Comparison of ENCODE assay signal across 21 mouse cellular contexts in the genomic region with DNA sequence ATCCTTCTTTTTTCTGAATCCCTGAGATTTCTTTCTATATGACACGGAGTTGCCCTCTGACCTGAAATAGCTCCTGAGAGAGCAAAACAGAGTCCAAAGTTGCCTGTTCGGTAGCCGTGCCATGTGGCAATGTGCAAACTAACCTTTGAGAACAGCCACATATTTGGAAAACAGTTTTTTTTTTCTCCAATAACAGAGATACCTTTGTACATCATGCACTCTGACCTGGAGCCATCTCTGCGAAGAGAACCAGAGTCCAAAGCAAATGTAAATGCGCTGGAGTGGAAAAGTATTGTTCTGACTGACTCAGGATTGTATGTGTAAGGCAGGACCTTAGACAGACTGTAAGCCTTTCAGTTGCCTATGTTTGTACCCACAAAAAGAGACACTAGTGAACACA. TPM values are rescaled to one million over a fixed set of nuclear protein-coding genes. Genes with fewer than 3 reads are reported as not detected.
DNase-seq lines count a peak whose midpoint lies in the region; ATAC-seq and TF ChIP-seq lines count a peak whose summit lies in the region.
"Had no signal": no experiment of that assay in that cellular context is flagged by ENCODE, and none has a peak within 500 bp of the region (broad histone marks: within the 10 kb centered on the region; RNA-seq: fewer than 3 reads in every experiment).

No protein-coding gene starts in this region.

- H3K9ac ChIP-seq in kidney, embryonic 16.5 days (replicated peaks; ENCODE audit: low read length) = no peak overlapping the region
- H3K9ac ChIP-seq in kidney, postnatal 0 days (ENCODE audit: low read depth, low read length) = no peak overlapping the region
- H3K9ac ChIP-seq in liver, embryonic 13.5 days = peak overlapping the region; percentile 8; the same call in 1 of the 2 replicates
- no peak overlapping the region for H3K9ac ChIP-seq in forebrain, postnatal 0 days
- H3K9ac ChIP-seq: forebrain, embryonic 12.5 days; hindbrain, embryonic 15.5 days; stomach, embryonic 15.5 days had no signal

- TF ChIP-seq CTCF in kidney, adult 2 months (conservative IDR thresholded peaks at IDR 0.05; ENCODE audit: insufficient read depth, insufficient read length, low read depth, low read length) = no peak
- no peak for TF ChIP-seq CTCF in kidney, postnatal 0 days (IDR thresholded peaks at IDR 0.05; ENCODE audit: low read depth)
- no peak for TF ChIP-seq CTCF in forebrain, postnatal 0 days (IDR thresholded peaks at IDR 0.05; ENCODE audit: low read depth)

- DNase-seq in kidney, adult 2 months = peak; percentile 78
- peak; percentile 19 for DNase-seq in kidney, postnatal 0 days (ENCODE audit: low spot score)
- DNase-seq in liver, embryonic 13.5 days = no peak
- no peak for DNase-seq in forebrain, postnatal 0 days
- no peak for DNase-seq in lung, postnatal 10 days
- no peak for DNase-seq in heart, postnatal 14 days
- DNase-seq: cerebellum, adult 9-10 months; heart, postnatal 4 days; left cerebral cortex, postnatal 4 days; lung, adult 18-20 months; lung, postnatal 36 days; right cerebral cortex, postnatal 25 days; thymus, adult 18-20 months had no signal

- peak overlapping the region; percentile 57 for H3K4me3 ChIP-seq in kidney, adult 2 months (ENCODE audit: insufficient read depth, low read depth, low read length)
- no peak overlapping the region for H3K4me3 ChIP-seq in kidney, embryonic 16.5 days (ENCODE audit: low read length)
- H3K4me3 ChIP-seq in kidney, postnatal 0 days (replicated peaks; ENCODE audit: low read depth, low read length) = no peak overlapping the region
- H3K4me3 ChIP-seq in liver, embryonic 13.5 days (replicated peaks) = 0 out of 2 replicates have a peak overlapping the region, but pooled peaks have one; percentile 61
- H3K4me3 ChIP-seq in forebrain, postnatal 0 days (ENCODE audit: low read depth, low read length) = no peak overlapping the region
- H3K4me3 ChIP-seq: embryonic facial prominence, embryonic 10.5 days; forebrain, embryonic 12.5 days; hindbrain, embryonic 15.5 days; stomach, embryonic 15.5 days had no signal

- intact Hi-C loops in heart, postnatal 14 days (cut with DNase I) = no loop called here

- TF ChIP-seq POLR2A in kidney, adult 2 months (IDR thresholded peaks at IDR 0.05; ENCODE audit: low read depth, low read length) = no peak

- 61% methylated on average over 5 of the region's 5 CpGs for WGBS in kidney, adult 2 months
- 76% methylated on average over 5 of the region's 5 CpGs for WGBS in kidney, embryonic 16.5 days
- 76% methylated on average over 5 of the region's 5 CpGs for WGBS in kidney, postnatal 0 days
- WGBS in liver, embryonic 13.5 days (ENCODE audit: insufficient replicate concordance) = 66% methylated on average over 5 of the region's 5 CpGs
- 85% methylated on average over 5 of the region's 5 CpGs for WGBS in forebrain, postnatal 0 days

- peaks cover 20% of the 10 kb centered on the region for H3K36me3 ChIP-seq in kidney, adult 2 months (ENCODE audit: control insufficient read depth, insufficient read depth, low read length)
- no peaks in the 10 kb centered on the region for H3K36me3 ChIP-seq in kidney, embryonic 16.5 days (ENCODE audit: insufficient read depth, low read length)
- H3K36me3 ChIP-seq in kidney, postnatal 0 days (ENCODE audit: insufficient read depth, low read length) = no peaks in the 10 kb centered on the region
- H3K36me3 ChIP-seq in liver, embryonic 13.5 days = no peaks in the 10 kb centered on the region
- no peaks in the 10 kb centered on the region for H3K36me3 ChIP-seq in forebrain, postnatal 0 days (ENCODE audit: insufficient read depth)
- H3K36me3 ChIP-seq: embryonic facial prominence, embryonic 10.5 days; forebrain, embryonic 12.5 days; hindbrain, embryonic 15.5 days; stomach, embryonic 15.5 days had no signal

- H3K27ac ChIP-seq in kidney, adult 2 months (ENCODE audit: insufficient read depth, low read depth, low read length) = peak overlapping the region; percentile 96
- no peak overlapping the region for H3K27ac ChIP-seq in kidney, embryonic 16.5 days (ENCODE audit: low read length)
- no peak overlapping the region for H3K27ac ChIP-seq in kidney, postnatal 0 days
- peak overlapping the region; percentile 77 for H3K27ac ChIP-seq in liver, embryonic 13.5 days
- no peak overlapping the region for H3K27ac ChIP-seq in forebrain, postnatal 0 days (ENCODE audit: low read depth, low read length)
- H3K27ac ChIP-seq: embryonic facial prominence, embryonic 10.5 days; forebrain, embryonic 12.5 days; hindbrain, embryonic 15.5 days; stomach, embryonic 15.5 days had no signal

- no peak for ATAC-seq in kidney, embryonic 16.5 days (ENCODE audit: low FRiP score, low TSS enrichment)
- ATAC-seq in kidney, postnatal 0 days (replicated peaks; ENCODE audit: low FRiP score, low read depth) = no peak; the same call in 1 of the 2 replicates
- peak; percentile 26; the same call in 1 of the 2 replicates for ATAC-seq in liver, embryonic 13.5 days (ENCODE audit: low read depth)
- no peak for ATAC-seq in forebrain, postnatal 0 days
- ATAC-seq: intestine, embryonic 16.5 days; midbrain, embryonic 16.5 days had no signal

- H3K4me2 ChIP-seq in kidney, embryonic 16.5 days (replicated peaks; ENCODE audit: low read depth, low read length) = no peak overlapping the region
- H3K4me2 ChIP-seq in kidney, postnatal 0 days (ENCODE audit: low read length) = 0 out of 2 replicates have a peak overlapping the region, but pooled peaks have one; percentile 10
- peak overlapping the region; percentile 67 for H3K4me2 ChIP-seq in liver, embryonic 13.5 days
- H3K4me2 ChIP-seq in forebrain, postnatal 0 days (ENCODE audit: low read depth) = no peak overlapping the region
- H3K4me2 ChIP-seq: forebrain, embryonic 12.5 days; hindbrain, embryonic 15.5 days; stomach, embryonic 15.5 days had no signal

- peaks cover 5% of the 10 kb centered on the region; the same call in 1 of the 2 replicates for H3K4me1 ChIP-seq in kidney, adult 2 months (ENCODE audit: control insufficient read depth, insufficient read depth, low read length)
- H3K4me1 ChIP-seq in kidney, embryonic 16.5 days (ENCODE audit: insufficient read depth, low read length) = peaks cover 3% of the 10 kb centered on the region; the same call in 1 of the 2 replicates
- H3K4me1 ChIP-seq in kidney, postnatal 0 days (replicated peaks; ENCODE audit: insufficient read depth, low read length) = 0 out of 2 replicates have a peak, but pooled peaks cover 4% of the 10 kb centered on the region
- H3K4me1 ChIP-seq in liver, embryonic 13.5 days (replicated peaks) = peaks cover 19% of the 10 kb centered on the region
- 0 out of 2 replicates have a peak, but pooled peaks cover 3% of the 10 kb centered on the region for H3K4me1 ChIP-seq in forebrain, postnatal 0 days (ENCODE audit: insufficient read depth)

- H3K9me3 ChIP-seq in kidney, embryonic 16.5 days (ENCODE audit: low read length) = no peaks in the 10 kb centered on the region
- no peaks in the 10 kb centered on the region for H3K9me3 ChIP-seq in kidney, postnatal 0 days (replicated peaks; ENCODE audit: low read length)
- no peaks in the 10 kb centered on the region for H3K9me3 ChIP-seq in liver, embryonic 13.5 days (replicated peaks)
- H3K9me3 ChIP-seq in forebrain, postnatal 0 days (ENCODE audit: low read length) = no peaks in the 10 kb centered on the region
- H3K9me3 ChIP-seq: embryonic facial prominence, embryonic 10.5 days; forebrain, embryonic 12.5 days; hindbrain, embryonic 15.5 days; stomach, embryonic 15.5 days had no signal

- H3K27me3 ChIP-seq in kidney, adult 2 months (replicated peaks; ENCODE audit: control insufficient read depth, insufficient read depth, low read length) = no peaks in the 10 kb centered on the region
- peaks cover 40% of the 10 kb centered on the region for H3K27me3 ChIP-seq in kidney, embryonic 16.5 days (ENCODE audit: insufficient read depth, low read length)
- peaks cover 24% of the 10 kb centered on the region for H3K27me3 ChIP-seq in kidney, postnatal 0 days (ENCODE audit: insufficient read depth, low read length)
- peaks cover 54% of the 10 kb centered on the region for H3K27me3 ChIP-seq in liver, embryonic 13.5 days
- H3K27me3 ChIP-seq in forebrain, postnatal 0 days (ENCODE audit: insufficient read depth, low read length) = peaks cover 23% of the 10 kb centered on the region

RNA-seq across cellular contexts. Expression of a gene that starts 3.3 kb away (rescaled TPM):
- polyA plus RNA-seq in kidney, adult 2 months (2012; rRNA removed) = 1,333 and 1,911 TPM in 2 replicates
- polyA plus RNA-seq in kidney, embryonic 16.5 days (2015; fragmentation: Nextera tagmentation; extraction: Ambion mirVana) = 69.6 and 80.9 TPM in 2 replicates
- polyA plus RNA-seq in kidney, postnatal 0 days (2015; fragmentation: Nextera tagmentation; extraction: Ambion mirVana) = 214 and 258 TPM in 2 replicates
- 63.7 and 72.8 TPM in 2 replicates for polyA plus RNA-seq in liver, embryonic 13.5 days (2015; fragmentation: Nextera tagmentation; extraction: Ambion mirVana)
- 4.4 and 6.9 TPM in 2 replicates for total RNA-seq in forebrain, postnatal 0 days (2014; rRNA removed)
- polyA plus RNA-seq in forebrain, postnatal 0 days (2015; fragmentation: Nextera tagmentation; extraction: Ambion mirVana) = 3.6 and 5.9 TPM in 2 replicates
- total RNA-seq in heart, postnatal 14 days (2021) = 1 to 10 TPM in 1 of 2 experiments, not detected in 1; 1.2 TPM
- total RNA-seq: granulocyte monocyte progenitor cell, adult 5-6 weeks; heart, postnatal 4 days had no signal

RNA-seq across cellular contexts. Expression of a gene that starts 55.1 kb away (rescaled TPM):
- 0.81 and 0.97 TPM in 2 replicates for polyA plus RNA-seq in kidney, adult 2 months (2012; rRNA removed)
- polyA plus RNA-seq in kidney, embryonic 16.5 days (2015; fragmentation: Nextera tagmentation; extraction: Ambion mirVana) = 0.18 and 0.21 TPM in 2 replicates
- 0.12 and 0.18 TPM in 2 replicates for polyA plus RNA-seq in kidney, postnatal 0 days (2015; fragmentation: Nextera tagmentation; extraction: Ambion mirVana)
- 4.1 and 4.6 TPM in 2 replicates for polyA plus RNA-seq in liver, embryonic 13.5 days (2015; fragmentation: Nextera tagmentation; extraction: Ambion mirVana)
- total RNA-seq in forebrain, postnatal 0 days (2014; rRNA removed) = 0.08 TPM in 1 of 2 replicates, not detected in the other
- polyA plus RNA-seq in forebrain, postnatal 0 days (2015; fragmentation: Nextera tagmentation; extraction: Ambion mirVana) = 0.03 and 0.11 TPM in 2 replicates
- total RNA-seq in heart, postnatal 14 days (2021) = under 1 TPM; 0.41 to 0.76 TPM
- polyA plus RNA-seq: midbrain, embryonic 16.5 days had no signal

Comparison
In these comparisons a context has a peak if more than half of its experiments do, and no peak if none do; other contexts are left out.
1. H3K27ac ChIP-seq: peak in kidney, adult 2 months (single experiment) and liver, embryonic 13.5 days (single experiment); none in kidney, embryonic 16.5 days (single experiment), kidney, postnatal 0 days (single experiment) and forebrain, postnatal 0 days (single experiment).
2. H3K4me3 ChIP-seq: peak in kidney, adult 2 months (single experiment) and liver, embryonic 13.5 days (single experiment); none in kidney, embryonic 16.5 days (single experiment), kidney, postnatal 0 days (single experiment) and forebrain, postnatal 0 days (single experiment).
3. H3K4me2 ChIP-seq: peak in kidney, postnatal 0 days (single experiment) and liver, embryonic 13.5 days (single experiment); none in kidney, embryonic 16.5 days (single experiment) and forebrain, postnatal 0 days (single experiment).
4. DNase-seq: peak in kidney, adult 2 months (single experiment) and kidney, postnatal 0 days (single experiment); none in liver, embryonic 13.5 days (single experiment), forebrain, postnatal 0 days (single experiment), lung, postnatal 10 days (single experiment) and heart, postnatal 14 days (0 of 2).